Mouse (Mus musculus) cerebellum, adult 11 months (tissue): ENCODE measurements around the gene Lrit2.
A peak's percentile ranks its signal among the peaks of the same experiment; 100 is the strongest.

Source experiments
- DNase-seq: peaks from one replicate; pipeline ENCODE4 v3.0.0; 2022

Lrit2 gene

DNA sequence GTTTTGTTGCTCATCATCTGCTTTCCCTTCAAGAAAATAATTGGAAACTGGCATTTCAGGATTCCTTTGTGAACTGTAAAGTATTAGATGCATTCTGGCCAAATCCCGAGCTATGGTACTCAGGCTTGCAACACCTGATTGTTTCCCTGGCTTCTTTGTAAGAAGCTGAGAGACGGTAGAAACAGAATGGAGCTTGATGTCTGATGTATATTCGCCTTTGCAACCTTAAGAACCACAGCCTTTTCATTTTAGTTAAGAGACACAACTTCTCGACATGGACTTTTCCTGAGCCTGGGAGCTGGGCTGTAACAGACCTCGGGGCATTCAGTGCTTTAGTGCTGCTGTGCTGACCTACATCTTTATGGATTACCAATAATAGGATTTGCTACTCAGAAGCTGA is at the start of gene Lrit2:
TSS of gene Lrit2 (plus strand) at position 301 of the 400 bp plus-strand sequence.
- no peak for DNase-seq

DNA sequence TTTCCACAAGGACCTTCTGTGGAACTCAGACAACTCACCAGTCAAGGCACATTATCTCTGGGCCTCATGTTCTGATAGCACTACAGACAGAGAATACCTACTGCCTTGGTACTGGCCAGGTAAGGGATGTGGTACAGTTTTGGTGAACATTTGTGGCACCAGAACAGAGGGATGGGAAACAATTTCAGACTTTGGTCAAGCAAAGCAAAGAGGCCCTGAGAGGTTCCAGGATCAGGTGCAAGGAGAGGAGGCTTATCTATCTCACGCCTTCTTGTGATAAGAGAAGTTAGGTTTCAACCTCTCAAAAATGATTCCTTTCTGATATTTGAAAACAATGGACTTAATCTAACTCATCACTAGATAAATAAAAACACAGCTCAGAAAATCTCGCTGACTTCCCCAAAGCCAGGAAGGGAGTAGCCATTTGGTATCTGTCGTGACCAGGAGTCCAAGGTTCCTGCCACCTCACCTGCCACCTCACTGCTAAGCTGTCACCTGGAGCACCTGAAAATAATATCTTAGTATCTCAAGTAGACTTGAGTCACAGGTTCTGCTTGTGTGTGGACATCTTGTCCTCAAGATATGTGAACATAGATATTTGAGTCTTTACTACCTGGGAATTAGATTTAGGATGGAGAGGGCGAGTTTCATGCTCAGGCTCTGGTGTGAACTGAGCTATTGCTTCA is 40.3 kb upstream of the Lrit2 start:
- no peak for DNase-seq

DNA sequence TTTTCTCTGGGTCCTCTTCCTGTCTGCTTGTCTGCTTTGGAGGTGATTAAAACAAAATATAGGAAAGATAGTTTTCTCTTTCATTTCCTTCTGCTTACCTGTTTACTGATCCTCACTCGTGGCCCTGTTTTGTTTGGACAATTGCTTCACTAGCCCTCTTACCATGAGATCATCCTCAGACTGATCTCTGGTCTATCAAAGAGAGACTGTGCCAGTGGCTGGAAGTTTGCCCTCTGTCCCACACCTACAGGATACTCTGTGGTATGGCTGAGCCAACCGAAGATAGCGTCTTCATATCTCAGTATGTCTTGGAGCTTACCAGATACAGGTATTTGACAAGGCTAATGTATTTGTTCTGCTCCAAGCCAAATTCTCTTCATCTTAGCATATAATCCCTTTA is 39.8 kb upstream of the Lrit2 start:
- no peak for DNase-seq

DNA sequence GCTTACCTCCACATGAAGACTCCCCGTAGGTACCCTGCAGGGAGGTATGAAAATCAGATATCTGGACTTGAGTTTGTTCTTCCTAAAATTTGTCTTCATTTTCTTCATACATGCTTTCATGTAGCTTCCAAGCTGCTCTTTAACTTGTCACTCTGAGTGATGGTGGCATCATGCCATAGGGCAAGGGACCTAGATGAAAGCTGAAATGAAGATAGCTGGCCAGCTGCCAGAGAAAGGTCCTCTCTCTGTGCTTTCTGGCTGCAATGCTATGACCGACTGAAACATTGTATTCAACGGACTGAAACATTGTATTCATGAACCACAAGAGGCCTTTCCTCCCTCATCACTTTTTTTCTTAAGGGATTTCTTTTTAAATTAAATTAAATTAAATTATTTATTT is 39.2 kb upstream of the Lrit2 start:
- no peak for DNase-seq

DNA sequence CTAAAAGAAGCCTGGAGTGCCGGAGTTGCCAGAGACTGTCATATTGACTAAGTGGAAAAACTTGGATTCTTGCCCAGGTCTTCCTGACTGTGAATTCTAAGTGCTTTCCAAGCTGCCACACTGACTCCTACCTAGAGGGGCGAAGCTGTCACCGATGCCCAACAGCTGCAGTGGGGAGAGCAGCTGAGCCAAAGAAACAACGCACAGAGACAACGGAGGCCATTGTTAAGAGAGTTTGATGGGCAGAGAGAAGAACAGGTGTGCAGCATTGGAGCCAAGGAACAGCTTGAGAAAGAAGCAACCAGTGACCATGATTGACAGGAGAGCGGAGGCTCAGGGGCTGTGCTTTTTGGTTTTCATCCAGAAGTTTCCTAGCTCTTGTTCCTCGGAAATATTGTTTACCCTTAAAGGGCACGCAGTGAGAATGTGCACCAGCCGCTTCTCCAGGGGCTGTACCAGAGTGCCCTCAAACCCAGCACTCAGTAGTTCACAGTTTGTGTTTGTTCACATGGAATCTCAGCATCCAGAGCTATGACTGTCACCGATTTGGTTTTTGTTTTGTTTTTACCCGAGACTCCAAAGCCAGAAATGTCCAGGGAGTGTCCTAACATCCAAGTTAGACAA is 35.1 kb upstream of the Lrit2 start:
- no peak for DNase-seq

DNA sequence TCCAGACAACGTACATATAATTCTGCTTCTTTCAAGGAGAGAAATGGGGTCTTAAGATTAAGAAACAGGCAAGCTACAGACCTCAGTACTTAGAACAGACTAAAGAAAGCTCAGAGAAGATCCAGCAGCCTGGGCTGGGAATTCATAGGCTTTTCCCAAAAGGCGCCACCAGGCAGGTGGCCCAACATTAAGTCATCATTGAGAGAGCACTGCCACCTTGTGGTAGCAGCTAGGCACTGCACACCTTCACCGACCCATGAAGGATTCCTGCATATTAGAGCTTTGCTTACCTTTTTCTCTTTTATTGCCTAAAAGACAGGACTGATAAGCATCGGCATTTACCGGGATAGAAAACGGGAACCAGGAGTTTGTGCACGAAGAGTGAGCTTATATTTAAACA is 34.5 kb upstream of the Lrit2 start:
- DNase-seq = peak; percentile 67

DNA sequence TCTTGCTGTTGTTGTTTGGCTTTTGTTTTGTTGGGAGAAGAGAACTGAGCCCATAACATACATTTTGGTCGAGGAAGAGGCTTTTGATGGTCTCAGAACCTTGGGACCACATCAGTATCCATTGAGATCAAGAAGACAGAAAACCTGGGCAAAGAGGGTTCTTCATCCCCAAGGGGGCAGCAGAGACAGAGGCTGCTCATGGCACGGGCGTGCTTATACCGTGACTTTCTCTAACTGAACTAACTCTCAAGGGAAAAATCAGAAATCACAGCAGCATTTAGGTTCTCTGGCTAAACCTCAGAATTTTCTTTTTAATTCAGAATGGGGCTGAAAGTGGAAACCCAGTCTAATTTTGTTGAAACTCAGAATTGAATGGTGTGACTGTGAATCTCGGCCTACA is 33.3 kb upstream of the Lrit2 start:
- DNase-seq = no peak

DNA sequence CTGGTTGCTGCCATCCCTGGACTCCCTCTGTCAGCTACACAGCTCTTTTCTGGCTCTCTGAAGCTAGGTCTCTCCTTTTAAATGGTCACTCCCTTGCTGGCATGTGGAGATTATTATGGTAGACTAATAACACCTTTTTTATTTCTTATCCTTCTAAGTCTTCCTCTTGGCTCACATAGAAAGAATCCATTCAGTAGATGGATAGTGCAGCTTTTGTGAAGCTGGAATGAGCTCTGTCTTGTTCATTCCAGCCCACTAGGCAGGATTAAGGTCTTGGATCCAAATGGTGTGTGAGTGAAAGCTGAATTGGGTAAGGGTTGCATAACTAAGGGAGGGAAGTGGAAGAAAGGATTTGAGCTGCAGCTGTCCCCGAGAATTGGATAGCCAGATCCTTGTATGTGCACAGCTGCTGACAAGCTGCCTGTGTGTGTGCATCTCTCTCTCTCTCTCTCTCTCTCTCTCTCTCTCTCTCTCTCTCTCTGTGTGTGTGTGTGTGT is 18.8 kb upstream of the Lrit2 start, which contains the start of gene Rgr:
TSS of gene Rgr (minus strand) at position 51 of the 497 bp plus-strand sequence.
- DNase-seq = no peak

DNA sequence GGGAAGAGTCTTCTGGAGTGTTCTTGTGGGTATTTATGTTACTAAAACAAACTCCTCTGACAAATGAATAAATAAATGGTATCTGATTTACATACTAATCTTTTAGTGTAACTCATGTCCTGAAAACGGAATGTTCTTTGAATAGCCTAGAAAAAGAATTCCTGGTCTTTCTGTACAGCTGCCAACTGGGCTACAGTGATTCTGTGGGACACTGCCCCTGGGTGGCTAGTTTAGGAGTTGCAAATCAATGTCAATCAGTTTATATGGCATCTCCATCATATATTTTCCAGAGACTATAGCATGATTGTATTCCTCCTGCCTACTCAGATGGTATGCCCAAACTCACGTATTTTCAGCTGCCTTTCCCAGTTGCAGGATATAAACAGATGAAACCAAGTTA is 2.9 kb upstream of the Lrit2 start:
- no peak for DNase-seq

DNA sequence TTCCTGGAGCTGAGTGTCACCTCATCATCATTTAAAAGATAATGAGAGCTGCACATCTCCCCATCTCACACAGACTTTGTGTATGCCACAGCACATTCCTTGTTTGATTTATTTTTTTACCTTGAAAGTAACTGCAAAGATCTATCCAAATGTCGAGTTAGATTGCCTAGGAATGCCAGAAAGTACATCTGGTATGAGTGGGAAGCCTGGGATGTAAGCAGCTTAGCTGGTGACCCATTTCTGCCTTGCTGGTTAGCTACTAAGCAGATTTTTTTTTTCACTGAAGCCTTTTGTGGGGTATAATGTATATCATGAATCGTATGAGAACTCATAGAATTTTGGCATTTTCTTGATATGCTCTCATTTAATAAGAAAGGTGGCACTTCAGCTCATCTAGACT is 1.1 kb upstream of the Lrit2 start:
- DNase-seq = no peak

DNA sequence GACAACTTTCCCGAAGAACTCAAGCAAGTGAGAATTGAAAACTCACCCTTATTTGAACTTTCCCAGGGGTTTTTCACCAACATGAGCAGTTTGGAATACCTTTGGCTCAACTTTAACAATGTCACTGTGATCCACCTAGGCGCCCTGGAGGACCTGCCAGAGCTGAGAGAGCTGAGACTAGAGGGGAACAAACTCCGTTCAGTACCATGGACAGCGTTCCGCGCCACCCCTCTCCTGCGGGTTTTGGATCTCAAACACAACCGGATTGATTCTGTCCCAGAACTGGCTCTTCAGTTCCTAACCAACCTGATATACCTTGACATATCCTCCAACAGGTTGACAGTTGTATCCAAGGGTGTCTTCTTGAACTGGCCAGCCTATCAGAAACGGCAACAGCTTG is 787 bp downstream of the Lrit2 start:
- no peak for DNase-seq

DNA sequence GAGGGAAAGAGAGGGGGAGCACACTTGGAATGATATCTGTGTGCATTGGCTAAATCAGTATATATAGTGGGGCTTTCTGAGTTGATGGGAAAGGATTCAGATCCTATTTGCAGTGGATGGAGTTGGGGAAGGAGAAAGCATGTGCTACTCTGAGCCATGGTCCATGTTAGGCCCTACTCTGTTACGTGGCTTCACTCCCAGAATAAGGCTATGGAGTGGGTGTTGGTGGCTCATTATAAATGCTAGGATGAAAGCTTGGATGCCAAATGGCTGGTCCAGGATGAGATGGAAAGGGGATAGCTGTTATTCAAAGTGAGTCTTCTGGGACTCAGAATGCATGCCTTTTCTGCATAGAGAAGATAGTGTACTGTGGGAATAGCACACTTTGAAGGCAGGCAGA is 13.0 kb downstream of the Lrit2 start:
- DNase-seq = no peak

DNA sequence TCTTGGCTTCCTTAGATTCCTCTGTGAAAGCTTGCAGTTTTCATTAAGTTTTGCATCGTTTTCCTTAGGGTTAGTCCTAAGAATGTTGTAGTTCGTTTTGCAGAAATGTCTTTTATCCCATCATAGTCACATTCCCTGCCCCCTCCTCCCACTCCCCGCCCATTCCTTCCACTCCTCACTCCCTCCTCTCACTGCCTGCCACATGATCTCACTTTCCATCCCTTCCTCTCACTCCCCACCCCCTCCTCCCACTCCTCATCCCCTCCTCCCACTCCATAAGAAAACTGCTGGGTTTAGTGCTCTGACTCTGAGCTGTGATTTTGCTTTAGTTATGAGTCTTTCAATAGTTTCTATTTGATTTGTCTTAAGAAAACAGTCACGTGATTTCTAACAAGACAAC is 16.0 kb downstream of the Lrit2 start:
- no peak for DNase-seq

DNA sequence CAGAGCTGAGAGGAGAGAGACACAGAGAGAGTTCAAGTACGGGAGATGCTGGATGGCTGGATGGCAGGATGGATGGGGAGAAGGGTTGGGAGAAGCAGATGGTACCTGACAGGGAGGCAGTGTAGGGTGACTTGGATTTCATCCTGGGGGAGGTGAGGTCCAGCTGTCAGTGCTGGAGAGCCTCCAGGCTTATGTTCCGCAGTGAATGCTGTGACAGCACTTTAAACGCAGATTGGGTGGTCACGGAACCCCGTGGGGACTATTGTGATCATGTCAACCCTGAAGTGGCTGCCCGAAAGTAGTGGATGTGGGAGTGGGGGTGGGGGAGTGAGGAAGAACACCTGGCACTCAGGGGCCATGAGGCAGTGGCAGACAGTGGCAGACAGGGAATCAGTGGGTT is 26.7 kb downstream of the Lrit2 start:
- no peak for DNase-seq

DNA sequence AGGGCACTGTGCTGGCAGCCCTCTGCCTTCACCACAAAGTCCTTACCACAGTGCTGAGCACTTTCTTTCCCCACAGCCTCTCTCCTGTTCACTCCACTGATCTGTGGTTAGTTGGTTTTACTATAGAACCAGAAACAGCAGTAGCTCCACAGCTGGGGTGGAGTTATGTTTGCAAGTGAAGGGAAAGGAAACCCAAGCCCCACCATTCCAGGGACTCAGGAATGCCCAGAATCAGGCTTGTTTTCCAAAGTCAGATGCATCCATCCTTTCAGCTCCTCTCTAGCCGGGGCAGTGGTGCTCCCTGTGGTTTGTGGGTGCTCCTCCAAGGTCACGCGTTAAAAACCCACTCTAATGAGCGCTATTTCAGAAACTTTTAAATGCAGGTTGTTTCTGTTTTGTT is 27.8 kb downstream of the Lrit2 start:
- DNase-seq = no peak

DNA sequence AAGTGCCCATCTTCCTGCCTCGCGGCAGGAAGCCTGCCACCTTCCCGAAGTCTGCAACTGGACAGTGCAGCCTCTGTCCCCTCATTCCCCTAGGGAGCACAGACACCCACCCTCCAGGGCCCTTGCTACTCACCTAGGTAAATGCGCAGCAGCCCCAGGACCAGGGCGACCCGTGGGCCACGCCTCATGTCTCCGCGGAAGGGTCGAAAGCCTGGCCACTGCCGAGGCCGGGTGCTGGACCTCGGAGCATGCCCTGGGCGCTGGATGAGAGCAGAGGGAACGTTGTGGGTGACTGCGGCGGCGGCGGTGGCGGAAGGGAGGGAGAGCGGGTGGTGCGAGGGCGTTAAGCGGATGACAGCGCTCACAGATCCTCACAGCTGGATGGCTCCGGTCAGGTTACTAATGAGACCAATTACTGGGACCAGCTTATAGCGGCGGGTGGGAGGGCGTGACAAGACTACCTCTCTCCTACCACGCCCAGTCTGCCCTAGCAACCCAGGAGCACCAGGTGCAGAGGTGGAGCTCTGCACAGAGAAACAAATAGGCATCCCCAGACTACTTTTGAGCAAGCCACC is 30.3 kb downstream of the Lrit2 start, which contains the start of gene Cdhr1:
TSS of gene Cdhr1 (minus strand) at position 392 of the 575 bp plus-strand sequence.
- DNase-seq = no peak

DNA sequence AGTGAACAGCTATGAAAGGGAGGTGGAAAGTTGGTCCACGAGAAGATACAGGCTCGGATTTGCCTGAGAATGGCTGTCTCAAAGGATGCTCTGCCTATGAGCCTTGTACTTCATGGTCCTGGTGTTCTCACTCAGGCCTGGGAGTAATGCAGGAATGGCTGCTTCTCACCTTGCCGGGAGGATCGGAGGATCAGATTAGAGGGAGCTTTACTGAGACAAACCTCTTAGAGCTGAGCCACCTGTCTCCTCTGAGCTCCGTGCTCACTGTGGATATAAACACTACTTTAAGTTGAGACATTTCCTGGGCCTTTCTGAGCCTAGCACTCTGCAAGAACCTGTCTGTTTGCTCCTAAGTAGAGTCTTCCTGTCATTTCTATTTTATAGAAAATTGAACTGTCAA is 33.8 kb downstream of the Lrit2 start:
- DNase-seq = no peak

DNA sequence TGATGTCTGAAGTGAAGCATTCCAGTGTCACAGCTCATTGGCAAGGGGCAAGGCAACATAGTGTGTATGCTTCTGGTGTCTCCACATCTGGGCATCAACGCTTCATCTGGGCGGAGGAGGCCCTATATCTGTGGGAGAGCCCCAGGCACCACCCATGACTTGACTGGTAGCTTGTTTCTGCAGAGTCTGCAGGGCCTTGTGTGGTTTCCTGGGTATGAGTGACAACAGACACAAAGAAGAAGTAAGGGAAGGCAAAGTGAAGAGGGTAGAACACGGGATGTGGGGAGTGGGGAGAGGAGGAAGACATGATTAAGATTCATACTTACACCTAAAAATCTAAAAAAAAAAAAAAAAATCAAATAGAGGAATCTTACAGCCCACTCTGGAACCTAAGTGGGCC is 34.8 kb downstream of the Lrit2 start:
- no peak for DNase-seq

DNA sequence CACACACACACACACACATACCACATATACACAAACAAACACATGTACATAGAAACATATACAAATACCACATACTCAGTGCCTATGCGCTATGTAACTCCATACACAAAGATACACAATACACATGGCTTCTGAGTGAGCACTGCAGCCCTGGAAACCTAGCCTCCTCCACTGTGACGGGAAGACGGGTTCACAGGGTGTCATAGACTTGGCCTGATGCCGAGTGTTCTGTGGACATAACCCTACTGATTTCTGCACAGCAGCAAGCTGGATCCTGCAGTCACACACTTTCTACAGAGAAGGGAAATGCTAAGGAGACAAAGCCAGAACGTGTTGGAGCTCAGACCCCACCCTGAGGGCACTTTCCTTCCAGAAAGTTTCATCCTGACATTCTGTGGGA is 37.0 kb downstream of the Lrit2 start:
- no peak for DNase-seq

DNA sequence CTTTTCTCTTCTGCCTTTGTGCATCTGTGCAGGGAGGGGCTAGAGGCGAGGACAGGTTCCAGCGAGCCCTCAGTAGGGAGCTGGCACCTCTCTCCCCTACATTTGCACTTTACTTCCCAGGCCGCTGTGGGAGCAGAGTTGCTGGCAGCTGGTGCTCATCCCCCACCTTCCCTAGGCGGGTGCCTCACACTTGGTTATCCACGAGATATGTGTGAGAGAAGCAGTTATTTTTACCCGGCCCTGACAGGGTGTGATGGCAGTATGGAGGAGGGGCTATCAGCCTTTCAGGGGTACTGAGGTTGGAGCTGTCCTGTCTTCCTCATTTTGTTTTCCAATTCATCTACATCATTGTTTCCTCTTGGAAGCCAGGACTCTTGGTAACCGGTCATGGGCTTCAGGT is 38.1 kb downstream of the Lrit2 start:
- no peak for DNase-seq

DNA sequence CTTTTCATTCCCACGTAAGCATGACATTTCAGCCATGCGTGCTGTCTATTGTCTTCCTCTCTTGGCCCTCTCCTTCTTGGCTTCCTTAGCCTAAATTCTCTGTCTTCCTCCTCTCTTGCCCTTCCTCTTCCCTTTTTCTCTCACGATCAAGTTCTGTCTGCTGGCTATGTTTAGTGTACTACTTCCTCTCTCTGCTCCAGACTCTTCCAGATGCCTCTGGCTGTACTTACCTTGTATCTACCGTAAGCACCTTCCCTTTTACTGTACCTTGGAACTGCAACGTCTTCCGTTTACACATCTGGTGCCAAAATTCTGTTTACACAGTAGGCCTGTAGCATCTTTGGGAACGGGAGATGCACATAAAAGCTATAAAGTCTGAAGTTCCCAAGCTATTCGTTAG is 41.7 kb downstream of the Lrit2 start:
- no peak for DNase-seq

DNA sequence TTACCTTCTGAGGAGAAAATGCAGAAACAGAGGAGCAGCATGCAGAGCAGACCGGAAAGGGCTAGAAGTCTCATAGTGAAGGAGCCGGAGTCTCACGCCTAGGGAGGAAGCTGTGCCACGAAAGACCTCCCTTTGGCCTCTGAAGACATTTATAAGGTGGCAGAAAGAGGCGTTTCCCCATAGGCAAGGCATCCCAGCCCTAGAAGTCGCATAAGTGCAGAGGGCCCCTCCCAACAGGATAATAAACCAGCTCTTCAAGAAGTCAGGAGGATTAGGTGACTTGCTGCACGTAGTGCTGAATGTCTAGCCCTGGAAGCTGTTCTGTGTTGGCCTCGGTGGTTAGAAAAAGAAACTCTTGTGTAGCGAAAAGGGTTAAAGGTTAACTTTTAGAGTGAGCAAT is 42.2 kb downstream of the Lrit2 start:
- DNase-seq = no peak

DNA sequence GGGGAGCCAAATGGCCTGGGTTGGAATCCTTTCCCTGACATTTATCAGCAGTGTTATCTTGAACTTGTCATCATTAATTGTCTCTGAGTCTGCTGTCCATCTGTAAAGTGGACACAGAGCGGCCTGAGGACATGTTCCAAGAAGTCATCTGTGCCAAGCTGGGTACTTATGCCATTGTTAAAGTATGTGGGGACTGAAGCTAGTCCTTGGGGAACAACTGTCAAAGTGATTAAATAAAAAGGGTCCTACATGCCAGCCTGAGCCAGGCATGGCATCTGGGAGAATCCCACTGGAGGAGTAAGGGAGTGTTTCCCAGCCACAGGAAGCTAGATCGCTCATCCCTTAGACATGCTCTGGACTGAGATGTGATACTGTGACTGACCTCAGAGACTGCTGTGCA is 42.7 kb downstream of the Lrit2 start:
- no peak for DNase-seq

DNA sequence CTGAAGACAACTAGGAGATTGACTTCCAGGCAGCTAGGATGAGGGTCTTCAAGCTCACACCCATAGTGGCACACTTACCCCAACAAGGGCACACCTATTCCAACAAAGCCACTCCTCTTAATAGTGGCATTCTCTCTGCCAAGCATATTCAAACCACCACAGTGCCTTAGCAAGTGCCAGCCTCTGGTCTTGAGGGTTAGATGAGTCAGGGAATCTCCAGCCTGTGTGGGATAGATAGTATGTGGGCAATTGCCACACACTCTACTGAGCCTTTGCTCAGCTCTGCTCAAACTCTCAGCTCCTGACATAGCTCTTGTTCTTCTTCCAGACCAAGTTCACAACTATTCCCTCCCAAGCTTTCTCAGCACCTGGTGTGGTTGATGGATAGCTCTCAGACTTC is 43.6 kb downstream of the Lrit2 start:
- no peak for DNase-seq
